Mouse (Mus musculus): Measurements from ENCODE around the gene Foxo3.

- no peak for TF ChIP-seq CTCF (IDR thresholded peaks at IDR 0.05; ENCODE audit: low read depth)
- TF ChIP-seq EP300 (IDR thresholded peaks at IDR 0.05; ENCODE audit: low read depth), result no peak
Measured at GRCm38 (mm10) chr10:42245636-42246035, 30.9 kb downstream of the Foxo3 start.
